Mouse (Mus musculus): ENCODE results near the gene B3gat2.

DNA sequence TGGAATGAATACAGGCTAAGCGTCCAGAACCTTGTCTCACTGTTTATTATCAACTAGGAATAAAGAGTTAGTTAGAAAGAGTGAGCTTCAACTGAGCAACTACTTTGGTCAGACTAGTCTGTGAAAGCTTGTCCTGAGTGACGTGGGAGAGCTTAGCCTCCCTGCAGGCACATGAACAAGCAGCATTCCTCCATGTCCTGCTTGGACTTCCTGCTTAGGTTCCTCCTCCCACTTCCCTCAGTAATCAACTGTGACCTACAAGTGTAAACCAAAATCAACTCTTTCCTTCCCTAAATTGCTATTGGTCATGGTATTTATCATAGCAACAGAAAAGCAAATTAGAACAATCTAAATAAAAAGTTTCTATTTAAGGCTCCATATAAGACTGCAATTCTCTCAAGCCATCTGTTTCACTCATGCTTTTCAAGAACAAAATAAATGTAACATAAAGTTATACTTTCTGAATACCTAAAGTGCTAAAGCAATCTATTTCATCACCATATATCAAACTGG lies 105.9 kb downstream of the B3gat2 start:
- TF ChIP-seq CTCF (IDR thresholded peaks at IDR 0.05; ENCODE audit: insufficient read depth, low read length) (no peak), POLR2A (IDR thresholded peaks at IDR 0.05; ENCODE audit: borderline replicate concordance, extremely low read depth, low read depth, low read length) (no peak)

All from lung, adult 2 months (tissue).